Mouse (Mus musculus) cerebellum, adult 2 months (tissue): ENCODE data around the gene Pip5kl1. TPM values are rescaled to one million over a fixed set of nuclear protein-coding genes. Genes with fewer than 3 reads are reported as not detected.

ENCODE experiments used
- DNase-seq, 2 experiments: peaks; one replicate each; pipeline ENCODE4 v3.0.0; 2021
- H3K27ac ChIP-seq: fragments of 200-500 bp; 2 replicates; pipeline ENCODE4 v1.5.1; 2012; ENCODE audit warnings: low read length, control low read depth, inconsistent platforms; ENCODE audit not compliant: insufficient read depth
- H3K27me3 ChIP-seq: fragments of 200-500 bp; 2 replicates; pipeline ENCODE4 v1.6.1; 2012; ENCODE audit warnings: inconsistent platforms, mild to moderate bottlenecking, low read length, moderate library complexity; ENCODE audit not compliant: control insufficient read depth, insufficient read depth
- H3K4me1 ChIP-seq: fragments of 200-500 bp; 2 replicates; pipeline ENCODE4 v1.6.1; 2011; ENCODE audit warnings: low read length; ENCODE audit not compliant: control insufficient read depth, insufficient read depth
- H3K4me3 ChIP-seq: fragments of 200-500 bp; replicated peaks from 2 replicates; pipeline ENCODE3; 2011; ENCODE audit warnings: mild to moderate bottlenecking, low read depth, low read length, control low read depth; ENCODE audit not compliant: insufficient read depth
- CTCF ChIP-seq: fragments of 200-500 bp; IDR thresholded peaks from 2 replicates; pipeline ENCODE4 v1.5.1; 2011; ENCODE audit warnings: low read depth, mild to moderate bottlenecking, control low read depth, low read length, moderate library complexity, borderline replicate concordance; ENCODE audit not compliant: insufficient read depth
- POLR2A ChIP-seq: fragments of 200-500 bp; IDR thresholded peaks from 2 replicates; pipeline ENCODE4 v1.6.1; 2011; ENCODE audit warnings: low read length, control low read depth, borderline replicate concordance; ENCODE audit not compliant: insufficient read depth
- WGBS: fragments of 180-500 bp; shearing (Covaris S2); methylation state at CpG from one replicate; pipeline ENCODE4 v1.1.7; 2018; 5-methylcytosine and 5-hydroxymethylcytosine counted together
- polyA plus RNA-seq: library from polyadenylated mRNA; depleted of rRNA; stranded (reverse); fragments of >200 nt; gene quantifications from 2 replicates; pipeline ENCODE4 v1.2.3, GENCODE M21; 2012

The Pip5kl1 gene
- polyA plus RNA-seq, 1 experiment = 28.4 TPM

- no peak for DNase-seq
- Histone ChIP-seq H3K27me3 (no peaks in the 10 kb centered on the region), H3K4me3 (no peak overlapping the region), H3K27ac (no peak overlapping the region), H3K4me1 (peaks cover 52% of the 10 kb centered on the region)
- 91% methylated on average over 5 of the region's 5 CpGs for WGBS
- no peak for TF ChIP-seq POLR2A
- no peak for TF ChIP-seq CTCF
Measured at GRCm38 (mm10) chr2:32551236-32551635, 23.4 kb upstream of the Pip5kl1 start.

GRCm38 (mm10) chr2:32553592-32554148 is 20.9 kb upstream of the Pip5kl1 start:
- Histone ChIP-seq H3K27ac (no peak overlapping the region), H3K27me3 (no peaks in the 10 kb centered on the region), H3K4me3 (no peak overlapping the region), H3K4me1 (peaks cover 39% of the 10 kb centered on the region)
- TF ChIP-seq POLR2A = no peak
- no peak for TF ChIP-seq CTCF
- no peak for DNase-seq
- 74% methylated on average over 7 of the region's 7 CpGs for WGBS

- H3K4me3 ChIP-seq = no peak overlapping the region
- no peak for DNase-seq
- H3K4me1 ChIP-seq = peaks cover 24% of the 10 kb centered on the region
- no peaks in the 10 kb centered on the region for H3K27me3 ChIP-seq
- H3K27ac ChIP-seq = 0 out of 2 replicates have a peak overlapping the region, but pooled peaks have one; percentile 19
- TF ChIP-seq POLR2A (no peak), CTCF (no peak)
- WGBS = 29% methylated on average over 4 of the region's 4 CpGs
Measured at GRCm38 (mm10) chr2:32555484-32555883, 19.1 kb upstream of the Pip5kl1 start.

- H3K27me3 ChIP-seq = no peaks in the 10 kb centered on the region
- H3K4me3 ChIP-seq = no peak overlapping the region
- no peak for DNase-seq
- WGBS = 73% methylated on average over 7 of the region's 7 CpGs
- peaks cover 24% of the 10 kb centered on the region for H3K4me1 ChIP-seq
- no peak for TF ChIP-seq CTCF
- TF ChIP-seq POLR2A = no peak
- peak overlapping the region; percentile 19; the same call in 1 of the 2 replicates for H3K27ac ChIP-seq
Measured at GRCm38 (mm10) chr2:32556019-32556418, 18.6 kb upstream of the Pip5kl1 start.

- peaks cover 11% of the 10 kb centered on the region for H3K4me1 ChIP-seq
- DNase-seq = no peak
- H3K27me3 ChIP-seq = no peaks in the 10 kb centered on the region
- peak overlapping the region; percentile 45 for H3K27ac ChIP-seq
- 42% methylated on average over 5 of the region's 5 CpGs for WGBS
- no peak overlapping the region for H3K4me3 ChIP-seq
- TF ChIP-seq CTCF (no peak), POLR2A (no peak)
Measured at GRCm38 (mm10) chr2:32559570-32559969, 15.0 kb upstream of the Pip5kl1 start.

GRCm38 (mm10) chr2:32566536-32567063 is 8.0 kb upstream of the Pip5kl1 start:
- TF ChIP-seq POLR2A = no peak
- peak; percentile 95 for TF ChIP-seq CTCF
- 40% methylated on average over 4 of the region's 4 CpGs for WGBS
- Histone ChIP-seq H3K4me3 (no peak overlapping the region), H3K27ac (no peak overlapping the region), H3K4me1 (peaks cover 10% of the 10 kb centered on the region), H3K27me3 (no peaks in the 10 kb centered on the region)
- peak; percentile 71 to 72 for DNase-seq

GRCm38 (mm10) chr2:32568149-32568548 is 6.4 kb upstream of the Pip5kl1 start:
- no peaks in the 10 kb centered on the region for H3K27me3 ChIP-seq
- 8% methylated on average over 5 of the region's 5 CpGs for WGBS
- peak; percentile 56 to 63 for DNase-seq
- H3K4me1 ChIP-seq = peaks cover 17% of the 10 kb centered on the region
- peak overlapping the region; percentile 75 for H3K27ac ChIP-seq
- TF ChIP-seq POLR2A (no peak), CTCF (no peak)
- no peak overlapping the region for H3K4me3 ChIP-seq

- H3K27me3 ChIP-seq = no peaks in the 10 kb centered on the region
- peaks cover 17% of the 10 kb centered on the region for H3K4me1 ChIP-seq
- WGBS = 37% methylated on average over 3 of the region's 3 CpGs
- no peak overlapping the region for H3K27ac ChIP-seq
- H3K4me3 ChIP-seq = no peak overlapping the region
- no peak for DNase-seq
- TF ChIP-seq POLR2A = no peak
- TF ChIP-seq CTCF = no peak
Measured at GRCm38 (mm10) chr2:32568941-32569340, 5.7 kb upstream of the Pip5kl1 start.
